Mouse (Mus musculus) erythroblast, embryonic 14.5 days (primary cell): ENCODE data around the gene Cdk14. TPM values are rescaled to one million over a fixed set of nuclear protein-coding genes. Genes with fewer than 3 reads are reported as not detected.

Source experiments
- H3K27me3 ChIP-seq: 2 replicates; pipeline ENCODE4 v1.6.1; 2012; ENCODE audit warnings: inconsistent platforms; ENCODE audit not compliant: control insufficient read depth
- H3K36me3 ChIP-seq: 2 replicates; pipeline ENCODE4 v1.6.1; 2012; ENCODE audit warnings: mild to moderate bottlenecking, inconsistent platforms; ENCODE audit not compliant: control insufficient read depth
- H3K4me1 ChIP-seq: 2 replicates; pipeline ENCODE4 v1.6.1; 2012; ENCODE audit warnings: inconsistent platforms; ENCODE audit not compliant: control insufficient read depth
- H3K4me3 ChIP-seq: replicated peaks from 2 replicates; pipeline ENCODE3; 2012; ENCODE audit warnings: moderate library complexity, mild to moderate bottlenecking, inconsistent platforms
- H3K9me3 ChIP-seq: 2 replicates; pipeline ENCODE4 v1.6.1; 2012; ENCODE audit warnings: low read length, inconsistent platforms, mixed read lengths; ENCODE audit not compliant: control insufficient read depth
- GATA1 ChIP-seq: IDR thresholded peaks from 2 replicates; pipeline ENCODE4 v1.6.1; 2012; ENCODE audit warnings: low read length, inconsistent platforms, mixed read lengths
- TAL1 ChIP-seq: IDR thresholded peaks from 3 replicates; pipeline ENCODE4 v1.6.1; 2012; ENCODE audit warnings: low read length, inconsistent platforms, mixed read lengths
- polyA plus RNA-seq: library from polyadenylated mRNA; stranded (reverse); fragments of >175 nt; gene quantifications from 2 replicates; pipeline ENCODE4 v1.2.3, GENCODE M21; 2012

The Cdk14 gene
- polyA plus RNA-seq, 1 experiment: not detected

DNA sequence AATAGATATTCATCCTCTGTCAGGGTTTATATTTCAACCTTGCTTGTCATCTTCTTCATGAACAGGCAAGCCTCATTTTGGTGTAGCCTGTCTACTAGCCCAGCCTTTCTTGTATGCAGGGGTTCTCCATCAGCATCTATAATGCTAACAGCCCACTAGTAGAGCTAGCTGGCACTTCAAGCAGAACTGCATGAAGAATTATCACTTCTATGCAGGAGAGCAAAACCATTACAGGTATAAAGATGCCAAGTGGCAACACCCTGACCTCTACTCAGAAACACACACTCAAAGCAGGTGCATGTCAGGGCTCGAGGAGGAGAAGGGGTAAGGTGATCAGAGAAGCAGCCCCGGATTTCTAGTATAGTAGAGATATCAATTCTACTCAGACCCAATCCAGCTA lies 155.4 kb downstream of the Cdk14 start:
- H3K4me3 ChIP-seq: no peak overlapping the region
- TF ChIP-seq TAL1 (no peak), GATA1 (no peak)
- no peaks in the 10 kb centered on the region for H3K36me3 ChIP-seq
- no peaks in the 10 kb centered on the region for H3K27me3 ChIP-seq
- H3K4me1 ChIP-seq: no peaks in the 10 kb centered on the region
- no peaks in the 10 kb centered on the region for H3K9me3 ChIP-seq

GRCm38 (mm10) chr5:5261725-5262296 lies 158.3 kb downstream of the Cdk14 start:
- Histone ChIP-seq H3K9me3 (no peaks in the 10 kb centered on the region), H3K4me3 (no peak overlapping the region), H3K36me3 (no peaks in the 10 kb centered on the region), H3K27me3 (no peaks in the 10 kb centered on the region), H3K4me1 (no peaks in the 10 kb centered on the region)
- TF ChIP-seq TAL1 (no peak), GATA1 (no peak)

DNA sequence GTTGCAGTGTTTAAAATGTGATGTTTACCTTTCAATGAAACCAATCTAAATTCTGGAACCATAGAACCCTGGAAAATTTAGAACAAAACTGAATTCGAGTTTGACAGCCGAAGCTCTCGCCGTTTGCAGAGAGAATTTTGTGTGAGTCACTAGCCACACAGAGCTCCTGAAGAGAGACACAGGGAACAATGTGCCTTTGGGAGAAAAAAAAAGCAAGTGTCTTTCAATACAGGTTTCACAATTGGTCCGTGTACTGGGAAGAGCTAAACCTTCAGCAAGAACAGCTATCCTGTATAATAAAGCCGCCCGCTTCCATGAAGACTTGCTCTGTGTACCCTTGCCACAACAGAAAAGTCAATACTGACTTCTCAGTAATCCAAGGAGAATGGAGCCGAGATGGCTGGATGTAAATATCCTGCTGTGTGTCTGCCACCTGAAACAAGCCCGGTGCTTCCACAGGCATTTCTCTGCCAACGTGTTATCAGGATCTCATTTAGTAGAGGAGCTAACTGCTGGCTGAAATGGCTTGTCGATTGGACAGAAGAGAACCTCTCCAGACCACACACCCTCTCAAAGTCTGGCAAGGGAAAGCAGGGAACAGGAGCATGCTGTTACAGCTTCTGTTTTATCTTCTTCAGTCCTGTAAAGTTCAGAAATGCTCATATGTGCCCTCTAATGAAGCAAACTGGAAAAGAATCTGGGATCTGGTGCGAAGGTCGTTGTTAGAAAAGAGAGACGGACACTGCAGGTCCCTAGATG lies 159.0 kb downstream of the Cdk14 start:
- Histone ChIP-seq H3K36me3 (no peaks in the 10 kb centered on the region), H3K27me3 (no peaks in the 10 kb centered on the region), H3K9me3 (no peaks in the 10 kb centered on the region), H3K4me3 (no peak overlapping the region), H3K4me1 (no peaks in the 10 kb centered on the region)
- no peak for TF ChIP-seq GATA1

- Histone ChIP-seq H3K27me3 (no peaks in the 10 kb centered on the region), H3K36me3 (no peaks in the 10 kb centered on the region), H3K9me3 (no peaks in the 10 kb centered on the region), H3K4me1 (no peaks in the 10 kb centered on the region), H3K4me3 (no peak overlapping the region)
- TF ChIP-seq TAL1: no peak
- no peak for TF ChIP-seq GATA1
These were observed 159.8 kb downstream of the Cdk14 start for GRCm38 (mm10) chr5:5260309-5260708.

DNA sequence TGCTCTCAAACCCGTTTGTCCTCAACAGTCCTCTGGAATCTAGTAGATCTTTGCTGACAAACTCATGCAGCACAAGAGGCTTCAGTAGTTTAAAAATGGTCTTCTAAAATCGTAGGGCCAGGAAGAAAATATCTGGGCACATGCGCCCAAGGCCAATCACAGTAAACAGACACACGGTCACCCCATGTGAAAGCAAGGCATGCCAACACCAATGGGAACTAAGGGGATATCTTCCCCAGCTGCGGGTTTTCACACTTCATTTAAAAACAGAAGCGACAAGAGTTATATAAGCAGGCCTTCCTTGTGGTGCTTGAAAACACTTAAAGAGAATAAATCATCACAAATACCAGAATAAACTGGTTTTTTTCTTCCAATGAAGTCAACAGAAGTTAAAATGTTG lies 165.7 kb downstream of the Cdk14 start:
- Histone ChIP-seq H3K36me3 (no peaks in the 10 kb centered on the region), H3K4me3 (no peak overlapping the region), H3K27me3 (no peaks in the 10 kb centered on the region), H3K4me1 (no peaks in the 10 kb centered on the region), H3K9me3 (no peaks in the 10 kb centered on the region)
- TF ChIP-seq TAL1: no peak
- TF ChIP-seq GATA1: no peak

GRCm38 (mm10) chr5:5253177-5253576 lies 166.9 kb downstream of the Cdk14 start:
- Histone ChIP-seq H3K4me1 (no peaks in the 10 kb centered on the region), H3K36me3 (no peaks in the 10 kb centered on the region), H3K9me3 (no peaks in the 10 kb centered on the region), H3K4me3 (no peak overlapping the region), H3K27me3 (no peaks in the 10 kb centered on the region)
- TF ChIP-seq TAL1 (no peak), GATA1 (no peak)

- Histone ChIP-seq H3K4me1 (no peaks in the 10 kb centered on the region), H3K36me3 (no peaks in the 10 kb centered on the region), H3K4me3 (no peak overlapping the region), H3K27me3 (no peaks in the 10 kb centered on the region), H3K9me3 (no peaks in the 10 kb centered on the region)
- no peak for TF ChIP-seq TAL1
- no peak for TF ChIP-seq GATA1
These were observed 172.4 kb downstream of the Cdk14 start for GRCm38 (mm10) chr5:5247671-5248070.

- Histone ChIP-seq H3K27me3 (no peaks in the 10 kb centered on the region), H3K4me3 (no peak overlapping the region), H3K9me3 (no peaks in the 10 kb centered on the region), H3K36me3 (no peaks in the 10 kb centered on the region), H3K4me1 (no peaks in the 10 kb centered on the region)
- TF ChIP-seq TAL1: no peak
- no peak for TF ChIP-seq GATA1
These were observed 173.5 kb downstream of the Cdk14 start for GRCm38 (mm10) chr5:5246534-5247175.

DNA sequence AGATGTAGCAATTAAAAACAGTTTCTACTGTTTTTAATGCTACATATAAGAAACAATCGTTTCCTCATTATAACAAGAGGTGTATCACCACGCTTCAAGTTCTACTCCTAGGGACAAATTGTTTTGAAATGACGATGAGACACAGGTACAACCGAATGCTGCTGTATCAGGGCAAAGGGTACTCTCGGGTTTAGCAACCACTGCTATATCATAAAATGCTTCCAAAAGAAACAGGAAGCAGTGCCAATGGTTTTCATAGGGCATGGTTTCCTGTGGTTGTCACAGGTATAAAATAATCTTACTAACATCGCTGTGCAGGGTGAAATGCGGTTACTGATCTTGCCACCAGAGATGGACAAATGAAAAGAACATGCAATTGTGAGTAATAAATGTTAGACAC lies 174.9 kb downstream of the Cdk14 start:
- no peaks in the 10 kb centered on the region for H3K4me1 ChIP-seq
- TF ChIP-seq GATA1 (no peak), TAL1 (no peak)
- no peaks in the 10 kb centered on the region for H3K36me3 ChIP-seq
- H3K27me3 ChIP-seq: no peaks in the 10 kb centered on the region
- H3K9me3 ChIP-seq: no peaks in the 10 kb centered on the region
- no peak overlapping the region for H3K4me3 ChIP-seq

DNA sequence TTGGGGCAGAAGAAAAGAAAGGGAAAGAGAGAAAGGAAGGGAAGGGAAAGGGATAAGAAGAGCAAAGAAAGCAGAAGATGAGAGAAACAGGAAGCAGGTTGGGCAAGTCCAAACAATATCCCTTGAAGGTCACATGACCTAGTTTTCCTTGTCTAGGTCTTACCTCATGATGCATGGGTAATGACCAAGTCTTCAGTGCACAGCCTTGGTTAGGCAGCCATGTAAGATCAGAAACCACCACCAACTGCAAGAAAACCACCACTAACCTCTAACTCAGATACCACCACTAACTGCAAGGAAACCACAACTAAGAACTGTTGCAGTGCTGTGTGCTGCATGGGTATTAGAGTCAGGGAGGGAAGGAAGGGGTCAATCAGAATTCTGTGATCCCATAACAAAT lies 176.5 kb downstream of the Cdk14 start:
- no peaks in the 10 kb centered on the region for H3K9me3 ChIP-seq
- no peaks in the 10 kb centered on the region for H3K36me3 ChIP-seq
- TF ChIP-seq GATA1: no peak
- H3K27me3 ChIP-seq: no peaks in the 10 kb centered on the region
- no peaks in the 10 kb centered on the region for H3K4me1 ChIP-seq
- no peak overlapping the region for H3K4me3 ChIP-seq
